Mouse (Mus musculus) lung, postnatal 0 days (tissue): Measurements from ENCODE around the gene Bfsp2.

Experiments used
- CTCF ChIP-seq: IDR thresholded peaks from 2 replicates; pipeline ENCODE4 v1.5.1; 2016; ENCODE audit warnings: antibody characterized with exemption, mild to moderate bottlenecking
- EP300 ChIP-seq: IDR thresholded peaks from 2 replicates; pipeline ENCODE4 v1.6.1; 2016; ENCODE audit warnings: antibody characterized with exemption, mild to moderate bottlenecking, control low read depth

GRCm38 (mm10) chr9:103443824-103444185, 36.4 kb downstream of the Bfsp2 start:
- no peak for TF ChIP-seq EP300
- TF ChIP-seq CTCF = no peak
